Mouse (Mus musculus): ENCODE measurements around the gene Ripor3.

The Ripor3 gene

GRCm38 (mm10) chr2:168028376-168028775, 18.0 kb upstream of the Ripor3 start:
- no peak for DNase-seq (ENCODE audit: low spot score)

DNA sequence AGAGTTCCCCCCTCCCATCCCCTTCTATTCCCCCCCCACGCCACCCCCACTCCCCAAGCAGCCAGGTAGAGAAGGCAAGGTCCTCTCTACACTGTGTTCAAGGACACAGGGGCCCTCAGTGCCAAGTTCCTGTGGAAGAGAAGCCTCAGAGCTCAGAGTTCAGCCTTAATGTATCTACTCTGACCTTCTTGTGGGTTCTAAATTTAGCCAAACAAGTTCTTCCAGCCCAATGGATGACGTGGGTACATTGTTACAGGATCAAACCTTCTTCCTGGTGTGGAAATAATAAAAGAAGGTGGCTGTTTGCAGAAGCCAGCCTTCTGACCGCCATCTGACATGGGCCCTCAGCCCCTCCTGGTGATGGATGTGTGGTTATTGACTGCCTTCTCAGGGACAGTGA, 16.0 kb upstream of the Ripor3 start:
- no peak for DNase-seq (ENCODE audit: low spot score)

DNA sequence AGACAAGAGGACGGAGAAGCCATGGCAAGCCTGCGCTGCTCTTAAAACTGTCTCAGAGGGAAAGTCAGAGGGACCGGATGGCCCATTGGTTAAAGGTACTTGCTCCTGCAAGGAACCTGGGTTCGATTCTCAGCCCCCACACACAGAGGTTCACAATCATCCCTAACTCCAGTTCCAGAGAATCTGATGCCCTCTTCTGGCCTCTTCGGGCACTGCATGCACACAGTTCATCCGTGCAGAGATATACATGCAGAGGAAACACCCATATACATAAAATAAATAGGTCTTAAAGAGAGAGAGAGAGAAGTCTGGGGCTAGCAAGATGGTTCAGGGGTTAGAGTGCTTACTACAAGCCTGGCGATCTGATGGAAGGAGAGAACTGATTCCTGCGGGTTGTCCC, 15.5 kb upstream of the Ripor3 start:
- no peak for DNase-seq (ENCODE audit: low spot score)

GRCm38 (mm10) chr2:168025174-168025573, 14.8 kb upstream of the Ripor3 start:
- no peak for DNase-seq (ENCODE audit: low spot score)

- DNase-seq (ENCODE audit: low spot score) = no peak
These were observed 13.5 kb upstream of the Ripor3 start for GRCm38 (mm10) chr2:168023763-168024402.

- DNase-seq (ENCODE audit: low spot score) = no peak
These were observed 8.8 kb upstream of the Ripor3 start for GRCm38 (mm10) chr2:168019201-168019715.

DNA sequence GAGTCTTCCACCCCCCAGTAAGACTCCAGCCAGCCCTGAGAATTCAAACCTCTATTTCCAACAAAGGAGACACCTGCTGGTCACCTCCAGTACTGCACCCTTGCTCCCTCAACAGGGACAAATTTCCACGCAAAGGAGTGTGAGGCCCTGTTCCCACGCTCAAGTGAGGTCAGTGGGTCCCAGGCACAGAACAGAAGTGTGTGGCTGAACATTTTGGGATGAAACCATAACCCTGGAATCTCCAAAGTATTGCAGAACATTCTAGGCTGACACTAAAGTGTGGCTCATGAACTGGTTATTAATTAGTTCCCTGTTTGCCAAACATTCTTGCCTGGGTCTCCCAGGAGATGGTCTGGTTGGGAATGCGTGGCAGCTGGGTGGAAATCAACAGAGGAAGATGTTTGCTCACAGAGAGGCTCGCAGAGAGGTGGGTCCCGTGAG, 6.6 kb upstream of the Ripor3 start:
- peak; percentile 67 for DNase-seq (ENCODE audit: low spot score)

GRCm38 (mm10) chr2:168010893-168011292, 475 bp upstream of the Ripor3 start:
- no peak for DNase-seq (ENCODE audit: low spot score)

- peak; percentile 59 for DNase-seq (ENCODE audit: low spot score)
These were observed 2.3 kb downstream of the Ripor3 start for GRCm38 (mm10) chr2:168008132-168008531.

- no peak for DNase-seq (ENCODE audit: low spot score)
These were observed 3.9 kb downstream of the Ripor3 start for GRCm38 (mm10) chr2:168006489-168006888.

DNA sequence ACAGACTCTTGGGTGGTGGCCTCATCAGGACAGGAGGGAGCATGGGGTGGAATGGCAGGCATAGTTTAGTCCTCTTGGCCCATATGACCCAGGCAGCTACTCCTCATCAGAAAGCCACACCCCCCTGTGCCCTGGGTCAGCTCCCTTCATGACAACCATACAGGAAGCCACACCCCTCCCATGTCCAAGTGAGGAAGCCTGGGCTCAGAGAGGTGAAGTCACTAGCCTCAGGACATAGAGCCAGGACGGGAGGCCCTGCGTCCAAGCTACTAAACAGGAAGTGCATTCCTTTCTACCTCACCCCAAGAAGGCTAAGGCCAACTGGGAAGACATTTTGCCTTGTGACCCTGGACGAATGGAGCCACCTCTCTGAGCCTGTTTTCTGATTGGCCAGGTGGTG, 4.8 kb downstream of the Ripor3 start:
- DNase-seq (ENCODE audit: low spot score) = peak; percentile 67

DNA sequence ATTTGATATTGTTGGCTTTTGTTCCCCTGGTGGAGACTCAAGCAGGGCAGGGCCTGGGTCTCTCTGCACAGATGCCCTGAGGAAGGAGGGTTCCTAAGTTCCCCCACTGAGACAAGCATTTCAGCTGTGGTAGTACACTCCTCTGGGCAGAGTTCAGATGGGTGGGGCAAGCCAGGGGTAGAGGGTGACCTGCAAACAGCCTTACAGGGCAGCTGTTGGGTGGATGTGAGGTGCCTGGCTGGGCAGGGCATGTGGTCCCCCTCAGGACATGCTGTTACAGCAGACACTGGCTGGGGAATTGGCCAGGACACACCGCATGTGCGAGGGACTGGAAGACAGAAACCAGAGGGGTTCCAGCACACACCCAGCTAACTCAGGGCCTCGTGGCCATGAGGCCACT, 5.4 kb downstream of the Ripor3 start:
- no peak for DNase-seq (ENCODE audit: low spot score)

DNA sequence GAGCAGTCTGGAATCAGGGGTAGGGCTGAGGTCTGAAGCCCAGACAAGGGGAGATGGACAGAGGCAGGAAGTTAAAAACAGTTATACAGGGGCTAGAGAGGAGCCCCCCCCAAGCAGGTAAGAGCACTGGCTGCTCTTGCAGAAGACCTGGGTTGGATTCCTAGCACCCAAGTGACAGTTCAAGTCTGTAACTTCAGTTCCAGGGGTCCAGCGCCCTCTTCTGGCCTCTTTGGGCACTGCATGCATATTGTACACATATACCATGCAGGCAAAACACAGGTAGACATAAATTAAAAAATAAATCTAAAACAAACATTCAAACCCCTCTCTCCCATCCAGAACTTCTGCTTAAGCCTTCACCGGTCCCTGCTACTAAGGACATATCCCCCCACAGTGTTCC, 6.0 kb downstream of the Ripor3 start:
- DNase-seq (ENCODE audit: low spot score) = no peak

DNA sequence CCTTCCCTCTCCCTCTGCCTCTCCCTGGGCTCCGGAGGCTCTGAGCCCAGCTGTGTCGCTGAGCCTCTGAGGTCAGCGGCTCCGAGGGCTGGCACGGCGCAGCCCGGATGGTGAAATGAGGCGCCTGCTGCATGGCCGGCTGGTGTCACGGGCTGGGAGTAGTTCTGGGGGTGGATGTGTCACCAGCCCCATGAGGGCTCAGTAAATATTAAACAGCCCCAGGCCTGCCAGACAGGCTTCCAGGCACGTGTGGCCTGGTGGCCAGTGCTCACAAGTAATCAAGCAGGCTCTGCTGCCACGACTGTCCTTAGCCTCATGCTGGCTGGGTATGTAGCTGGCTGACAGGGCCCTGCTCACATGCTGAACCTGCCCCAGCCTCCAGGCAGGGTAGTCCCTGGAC, 7.0 kb downstream of the Ripor3 start:
- DNase-seq (ENCODE audit: low spot score) = no peak

DNA sequence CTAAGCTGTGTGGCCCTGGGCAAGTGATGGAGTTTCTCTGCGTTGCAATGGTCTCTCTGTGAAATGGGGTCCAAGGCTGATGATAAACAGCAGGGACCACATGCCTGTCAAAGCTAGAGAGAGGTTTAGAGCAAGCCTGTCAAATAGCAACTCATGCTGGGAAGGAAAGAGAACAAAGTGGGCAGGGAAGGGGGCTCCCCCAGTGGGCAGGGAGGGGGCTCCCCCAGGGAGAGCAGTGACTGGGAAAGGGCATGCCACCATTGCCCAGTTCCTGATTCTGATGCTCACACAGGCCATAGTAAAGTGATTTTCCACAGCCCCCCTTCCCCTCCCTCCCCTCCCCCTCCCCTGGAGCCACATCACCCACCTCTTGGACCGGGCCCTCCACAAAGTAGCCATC, 7.5 kb downstream of the Ripor3 start:
- DNase-seq (ENCODE audit: low spot score) = no peak

GRCm38 (mm10) chr2:168002188-168002587, 8.2 kb downstream of the Ripor3 start:
- no peak for DNase-seq (ENCODE audit: low spot score)

- no peak for DNase-seq (ENCODE audit: low spot score)
These were observed 11.2 kb downstream of the Ripor3 start for GRCm38 (mm10) chr2:167999145-167999743.

DNA sequence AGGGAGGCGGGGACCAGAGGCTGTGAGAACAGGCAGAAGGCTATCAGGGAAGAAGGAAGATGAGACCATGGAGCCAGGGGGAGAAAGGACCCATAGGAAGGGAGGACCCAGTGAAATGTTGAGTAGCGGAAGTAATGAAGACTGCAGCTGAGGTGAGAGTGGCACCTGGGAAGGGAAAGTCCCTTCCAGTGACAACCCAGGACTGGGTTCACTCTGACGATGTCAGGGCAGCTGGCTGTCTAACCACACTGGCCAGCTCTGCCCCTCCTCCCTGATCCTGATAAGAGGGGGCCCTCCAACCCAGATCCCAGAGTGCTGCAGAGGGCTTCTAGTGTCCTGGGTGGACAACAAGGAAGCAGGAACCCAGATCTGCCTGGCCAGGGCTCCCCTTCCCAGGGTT, 12.9 kb downstream of the Ripor3 start:
- no peak for DNase-seq (ENCODE audit: low spot score)

DNA sequence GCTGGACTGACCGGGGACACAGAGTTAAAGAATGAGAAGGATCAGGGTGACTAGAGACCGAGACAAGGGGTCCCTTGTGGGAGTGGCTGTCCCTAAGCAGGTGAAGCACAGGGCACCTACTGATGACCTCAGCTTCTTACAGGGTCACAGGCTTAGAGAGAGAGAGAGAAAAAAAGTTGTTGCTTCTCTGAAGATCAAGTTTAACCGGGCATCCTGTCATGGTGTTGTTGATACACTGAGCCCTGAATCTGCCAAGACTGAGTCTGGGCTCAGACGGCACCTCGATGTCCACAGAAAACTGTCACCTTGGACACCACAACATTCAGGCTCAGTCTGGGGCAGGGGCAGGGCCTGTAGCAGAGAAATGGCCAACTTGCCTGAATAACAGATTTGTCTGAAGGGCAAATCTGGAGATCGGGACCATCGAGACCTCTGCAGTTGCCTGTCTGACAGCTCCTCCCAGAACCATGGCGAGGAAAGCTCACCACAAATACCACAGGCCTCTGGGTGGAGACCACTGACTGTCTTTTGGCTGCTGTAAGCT, 13.7 kb downstream of the Ripor3 start:
- no peak for DNase-seq (ENCODE audit: low spot score)

DNA sequence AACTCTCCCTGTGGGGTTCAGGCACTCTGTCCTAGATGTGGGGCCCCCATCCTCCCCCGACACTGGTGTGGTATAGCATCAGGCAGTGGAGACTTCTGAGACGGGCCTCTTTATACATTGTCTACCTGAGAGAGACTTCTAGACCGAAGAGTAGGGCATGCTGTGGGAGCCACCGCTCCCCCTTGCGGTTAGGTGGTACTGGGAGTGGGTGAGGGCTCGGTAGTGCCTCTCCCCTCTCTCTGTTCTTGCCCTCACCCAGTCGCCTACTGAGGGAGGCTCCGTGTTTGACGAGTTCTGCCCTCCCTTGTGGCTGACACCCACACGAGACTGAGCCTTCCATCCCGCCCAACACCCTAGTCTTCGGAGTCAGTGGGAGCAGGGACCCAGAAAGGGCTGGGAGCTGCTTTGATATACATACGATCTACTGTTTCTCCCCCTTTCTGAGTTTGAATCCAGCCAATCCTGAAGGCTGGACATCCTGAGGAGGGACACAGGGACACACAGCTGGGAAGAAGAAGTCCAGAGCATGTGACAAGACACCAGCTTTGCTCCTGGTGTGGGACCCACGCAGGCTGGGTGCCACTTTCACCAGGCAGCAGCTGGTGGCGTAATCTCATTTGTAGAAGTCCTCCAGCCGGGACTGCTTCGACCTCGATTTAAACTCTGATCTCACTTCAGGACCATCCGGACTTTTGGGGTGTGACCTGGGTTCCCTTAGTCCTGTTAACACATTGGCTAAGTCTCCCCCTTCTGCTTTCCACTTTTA, 14.4 kb downstream of the Ripor3 start:
- DNase-seq (ENCODE audit: low spot score) = no peak

DNA sequence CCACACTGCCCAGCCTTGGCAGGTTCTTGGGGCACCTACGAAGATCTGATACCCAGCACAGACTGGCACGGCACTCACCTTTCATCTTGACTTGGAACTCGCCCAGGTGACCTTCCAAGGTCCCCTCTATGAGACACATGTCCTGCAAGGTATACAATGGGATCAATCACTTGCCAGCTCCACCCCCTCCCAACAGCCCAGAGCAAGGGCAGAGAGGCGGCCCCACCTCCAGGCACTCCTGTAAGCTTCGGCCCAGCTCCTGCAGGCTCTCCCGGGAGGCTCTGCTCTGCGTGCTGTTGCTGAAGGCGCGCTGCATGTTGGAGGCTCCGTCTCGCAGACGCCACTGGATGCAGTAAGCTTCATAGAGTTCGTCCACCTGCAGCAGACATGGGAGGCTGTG, 17.2 kb downstream of the Ripor3 start:
- DNase-seq (ENCODE audit: low spot score) = no peak

DNA sequence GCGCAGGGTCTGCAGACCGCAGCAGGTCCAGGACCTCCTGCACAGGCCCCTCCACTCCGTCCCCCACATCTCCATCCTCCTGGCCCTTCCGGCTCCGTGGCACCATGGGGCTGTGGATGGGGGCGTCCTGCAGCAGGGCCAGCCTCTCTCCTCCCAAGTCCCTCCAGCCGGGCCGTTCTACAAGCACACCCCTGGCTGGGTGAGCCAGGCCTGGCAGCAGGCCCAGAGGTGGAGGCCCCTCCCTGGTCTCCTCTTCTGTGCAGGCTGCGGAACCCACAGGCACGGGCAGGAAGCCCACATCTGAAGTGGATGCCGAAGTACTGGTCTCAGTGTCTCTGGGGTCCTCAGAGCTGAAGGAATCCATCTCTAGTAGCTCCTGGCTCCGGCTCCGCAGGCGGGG, 21.1 kb downstream of the Ripor3 start:
- DNase-seq (ENCODE audit: low spot score) = no peak

DNA sequence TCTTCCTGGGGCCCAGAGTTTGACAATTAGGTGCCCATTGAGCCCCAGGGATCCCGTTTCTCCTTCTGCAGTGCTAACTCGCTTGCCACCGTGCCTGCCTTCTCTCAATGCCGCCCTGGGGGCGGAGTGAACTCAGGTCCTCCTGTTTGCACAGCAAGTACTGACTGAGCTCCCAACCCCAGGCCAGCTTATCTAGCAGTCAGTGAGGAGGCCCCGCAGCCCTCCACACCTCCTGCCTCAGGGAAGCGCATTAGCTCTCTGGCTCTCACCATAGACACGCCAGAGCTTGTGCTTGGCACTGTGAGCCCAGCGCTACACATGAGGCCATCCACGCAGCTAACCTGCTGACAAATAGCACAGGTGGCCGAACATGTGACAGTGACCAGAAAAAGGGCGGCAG, 22.8 kb downstream of the Ripor3 start:
- no peak for DNase-seq (ENCODE audit: low spot score)
